ENCODE assay signal across 8 mouse cellular contexts in genomic region chr17:53689946-53690345, GRCm38 (mm10). TPM values are rescaled to one million over a fixed set of nuclear protein-coding genes. Genes with fewer than 3 reads are reported as not detected.
DNase-seq lines count a peak whose midpoint lies in the region; ATAC-seq and TF ChIP-seq lines count a peak whose summit lies in the region.

No protein-coding gene starts in this region.

- no peak for TF ChIP-seq CTCF in G1E (IDR thresholded peaks at IDR 0.05; ENCODE audit: low read depth, low read length)

- peak overlapping the region; percentile 98 for H3K27ac ChIP-seq in heart, embryonic 11.5 days (ENCODE audit: low read depth, low read length)

- WGBS in heart, embryonic 11.5 days (ENCODE audit: insufficient replicate concordance), result 20% methylated on average over 7 of the region's 7 CpGs

- no peaks in the 10 kb centered on the region for H3K27me3 ChIP-seq in heart, embryonic 11.5 days (ENCODE audit: control insufficient read depth, insufficient read depth, low read length)
- H3K27me3 ChIP-seq in G1E (ENCODE audit: insufficient read depth, low read length), result no peaks in the 10 kb centered on the region

- peaks cover 5% of the 10 kb centered on the region for H3K36me3 ChIP-seq in heart, embryonic 11.5 days (ENCODE audit: control insufficient read depth, insufficient read depth, low read length)
- H3K36me3 ChIP-seq in G1E (replicated peaks), result peaks cover 18% of the 10 kb centered on the region

- peak overlapping the region; percentile 69 for H3K4me3 ChIP-seq in heart, embryonic 11.5 days (ENCODE audit: low read depth, low read length)
- peak overlapping the region; percentile 78 for H3K4me3 ChIP-seq in G1E (ENCODE audit: low read depth, low read length)

- DNase-seq in heart, postnatal 36 days, result no peak
- no peak for DNase-seq in G1E (ENCODE audit: low spot score)
- DNase-seq in lung, postnatal 14 days, result peak; percentile 7
- no peak for DNase-seq in gastrocnemius, postnatal 4 days (ENCODE audit: low spot score in 2 of 2)
- DNase-seq in layer of hippocampus, adult 9-11 months, result no peak
- no peak for DNase-seq in right cerebral cortex, postnatal 10 days (ENCODE audit: low spot score in 2 of 2)

- H3K9ac ChIP-seq in heart, embryonic 11.5 days (ENCODE audit: low read depth, low read length), result peak overlapping the region; percentile 87

- peaks cover 3% of the 10 kb centered on the region; the same call in 1 of the 2 replicates for H3K4me1 ChIP-seq in heart, embryonic 11.5 days (ENCODE audit: control insufficient read depth, insufficient read depth, low read length)
- H3K4me1 ChIP-seq in G1E (ENCODE audit: insufficient read depth, low read depth, low read length), result peaks cover 16% of the 10 kb centered on the region

- intact Hi-C loops in heart, postnatal 36 days (cut with DNase I), result loop anchor here (2.0 to 10.0 kb wide), 3 partner anchors 121 to 285 kb away; no protein-coding TSS in a partner anchor

- H3K9me3 ChIP-seq in heart, embryonic 11.5 days (replicated peaks; ENCODE audit: control insufficient read depth, low read length), result no peaks in the 10 kb centered on the region
- no peaks in the 10 kb centered on the region for H3K9me3 ChIP-seq in G1E (replicated peaks)

- H3K4me2 ChIP-seq in heart, embryonic 11.5 days, result peak overlapping the region; percentile 84

- ATAC-seq in heart, embryonic 11.5 days (replicated peaks; ENCODE audit: insufficient number of reproducible peaks, low FRiP score, low TSS enrichment), result no peak
- no peak for ATAC-seq in G1E (ENCODE audit: extremely low read depth, insufficient number of reproducible peaks, low FRiP score, poor library complexity, severe bottlenecking)
- ATAC-seq in hematopoietic stem cell, adult 5-6 weeks (replicated peaks in 1 of 2; ENCODE audit: insufficient read depth in 1 of 2, low FRiP score in 2 of 2, low TSS enrichment in 1 of 2, low read depth in 1 of 2, poor library complexity in 2 of 2, severe bottlenecking in 2 of 2), result peak; percentile 47 to 51

RNA-seq across cellular contexts. Expression of gene Sgo1, which starts 0.8 kb away (rescaled TPM):
- 22.8 and 32.8 TPM in 2 replicates for polyA plus RNA-seq in heart, embryonic 11.5 days (2014; fragmentation: Nextera tagmentation; extraction: Ambion mirVana)
- under 1 TPM; 0.22 TPM for total RNA-seq in heart, postnatal 36 days (2021)
- total RNA-seq in G1E (2014; fragmentation: Nextera tagmentation), result 57.4 and 69.9 TPM in 2 replicates
- total RNA-seq in G1E (2017), result 38.8 and 48.7 TPM in 2 replicates
- polyA plus RNA-seq in G1E (2012), result 41.3 and 52.0 TPM in 2 replicates
- total RNA-seq in hematopoietic stem cell, adult 5-6 weeks (2017), result 27.9 and 103 TPM in 2 replicates
- total RNA-seq in gastrocnemius, postnatal 4 days (2021), result 1 to 10 TPM; 4.6 to 7.0 TPM

Comparison
In these comparisons a context has a peak if more than half of its experiments do, and no peak if none do; other contexts are left out.
1. ATAC-seq: peak in hematopoietic stem cell, adult 5-6 weeks (2 of 2); none in heart, embryonic 11.5 days (single experiment) and G1E (single experiment).